ENCODE assay signal across 27 mouse cellular contexts in the genomic region with DNA sequence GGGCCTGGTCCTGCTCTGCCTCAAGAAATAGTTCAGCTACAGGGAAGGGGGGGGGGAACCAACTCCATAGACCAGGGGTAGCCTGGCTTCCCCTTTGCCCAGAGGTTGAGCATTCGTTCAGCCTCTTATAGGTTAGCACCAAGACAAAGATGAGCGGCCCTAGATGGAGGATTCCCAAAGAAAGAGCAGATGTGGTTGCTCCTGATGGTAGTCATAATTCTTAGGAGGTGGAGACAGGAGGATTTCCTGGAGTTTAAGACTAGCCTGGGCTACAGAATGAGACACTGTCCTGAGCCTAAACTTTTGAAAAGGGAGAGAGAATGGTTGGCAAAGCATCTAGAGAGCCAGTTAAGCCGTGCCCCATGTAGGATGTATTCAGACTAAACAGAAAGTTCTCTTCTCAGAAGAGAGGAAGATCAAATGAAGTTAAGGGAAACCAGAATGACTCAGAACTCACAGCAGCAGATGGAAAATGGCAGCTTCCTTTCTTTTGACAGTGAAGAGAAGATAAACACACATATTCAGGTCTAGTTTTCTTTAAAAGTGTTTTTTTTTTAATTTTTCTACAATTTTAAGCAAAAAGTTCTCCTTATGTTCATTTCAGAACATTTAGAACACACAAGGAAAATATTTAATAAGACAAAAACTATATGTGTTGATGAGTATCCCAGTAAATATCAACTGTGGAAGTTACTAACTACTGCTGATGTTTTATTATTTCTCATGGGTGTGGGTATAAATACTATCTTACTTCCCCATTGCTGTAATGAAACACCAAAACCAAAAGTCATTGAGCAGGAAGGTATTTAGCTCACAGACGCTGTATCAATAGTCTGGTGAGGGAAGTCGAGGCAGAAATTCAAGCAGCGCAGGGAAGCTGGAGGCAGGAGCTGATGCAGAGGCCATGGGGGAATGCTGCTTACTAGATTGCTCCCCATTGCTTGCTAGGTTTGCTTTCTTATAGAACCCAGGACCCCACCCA. TPM values are rescaled to one million over a fixed set of nuclear protein-coding genes. Genes with fewer than 3 reads are reported as not detected.
DNase-seq lines count a peak whose midpoint lies in the region; ATAC-seq lines count a peak whose summit lies in the region.
"Had no signal": no experiment of that assay in that cellular context is flagged by ENCODE, and none has a peak within 500 bp of the region (broad histone marks: within the 10 kb centered on the region; RNA-seq: fewer than 3 reads in every experiment).

No protein-coding gene starts in this region.

- 92% methylated on average over 6 of the region's 6 CpGs for WGBS in kidney, embryonic 14.5 days

- H3K27me3 ChIP-seq in kidney, embryonic 14.5 days (ENCODE audit: control insufficient read depth, insufficient read depth, low read length): no peaks in the 10 kb centered on the region
- H3K27me3 ChIP-seq: embryonic facial prominence, embryonic 12.5 days; forebrain, embryonic 13.5 days; heart, embryonic 13.5 days; limb, embryonic 15.5 days; liver, embryonic 15.5 days; neural tube, embryonic 12.5 days; Patski; stomach, embryonic 15.5 days had no signal

- no peaks in the 10 kb centered on the region for H3K4me1 ChIP-seq in kidney, embryonic 14.5 days (ENCODE audit: control insufficient read depth, insufficient read depth, low read length)
- H3K4me1 ChIP-seq: embryonic facial prominence, embryonic 12.5 days; forebrain, embryonic 13.5 days; heart, embryonic 13.5 days; limb, embryonic 15.5 days; liver, embryonic 15.5 days; neural tube, embryonic 12.5 days; stomach, embryonic 15.5 days had no signal

- DNase-seq in A20 (ENCODE audit: low read depth, low spot score): peak; percentile 64
- DNase-seq in induced T-regulatory cell, adult 2 months (ENCODE audit: low read depth): peak; percentile 87
- DNase-seq in naive thymus-derived CD4-positive, alpha-beta T cell, adult 2 months (ENCODE audit: low read depth): peak; percentile 79
- DNase-seq in right cerebral cortex, postnatal 36 days (ENCODE audit: low spot score in 2 of 2): no peak
- DNase-seq in embryo, embryonic 10.5 days (ENCODE audit: low spot score): no peak
- DNase-seq: cerebellum, adult 9-11 months; gastrocnemius, postnatal 10 days; heart, adult 18-20 months; heart, postnatal 4 days; kidney, adult 2 months; kidney, postnatal 14 days; layer of hippocampus, postnatal 36 days; thymus, adult 18-20 months had no signal

- no peak overlapping the region for H3K27ac ChIP-seq in kidney, embryonic 14.5 days (ENCODE audit: low read depth, low read length)
- H3K27ac ChIP-seq: embryonic facial prominence, embryonic 12.5 days; forebrain, embryonic 13.5 days; heart, embryonic 13.5 days; hindbrain, postnatal 0 days; layer of hippocampus, adult 2 months; limb, embryonic 15.5 days; liver, embryonic 15.5 days; neural tube, embryonic 12.5 days; stomach, embryonic 15.5 days had no signal

- H3K36me3 ChIP-seq in kidney, embryonic 14.5 days (ENCODE audit: control insufficient read depth, insufficient read depth, low read length): no peaks in the 10 kb centered on the region
- H3K36me3 ChIP-seq: embryonic facial prominence, embryonic 12.5 days; heart, embryonic 13.5 days; limb, embryonic 15.5 days; liver, embryonic 15.5 days; neural tube, embryonic 12.5 days; stomach, embryonic 15.5 days had no signal

- H3K9ac ChIP-seq in kidney, embryonic 14.5 days (ENCODE audit: low read depth, low read length): no peak overlapping the region
- H3K9ac ChIP-seq: embryonic facial prominence, embryonic 12.5 days; forebrain, embryonic 13.5 days; heart, embryonic 13.5 days; limb, embryonic 15.5 days; liver, embryonic 15.5 days; neural tube, embryonic 12.5 days; stomach, embryonic 15.5 days had no signal

- no peak overlapping the region for H3K4me2 ChIP-seq in kidney, embryonic 14.5 days (replicated peaks; ENCODE audit: low read depth, low read length)
- H3K4me2 ChIP-seq: embryonic facial prominence, embryonic 12.5 days; forebrain, embryonic 13.5 days; heart, embryonic 13.5 days; liver, embryonic 15.5 days; neural tube, embryonic 12.5 days; stomach, embryonic 15.5 days had no signal

- peak; percentile 85 for ATAC-seq in CD4-positive, CD25-positive, alpha-beta regulatory T cell, adult 4 months
- ATAC-seq in kidney, embryonic 14.5 days (ENCODE audit: low FRiP score, low TSS enrichment): no peak
- ATAC-seq: forebrain, embryonic 13.5 days; hindbrain, postnatal 0 days; midbrain, embryonic 16.5 days; Patski had no signal

- no peak overlapping the region for H3K4me3 ChIP-seq in kidney, embryonic 14.5 days (ENCODE audit: low read length)
- H3K4me3 ChIP-seq: embryonic facial prominence, embryonic 12.5 days; erythroblast, embryonic 14.5 days; forebrain, embryonic 13.5 days; heart, embryonic 13.5 days; layer of hippocampus, adult 2 months; limb, embryonic 15.5 days; liver, embryonic 15.5 days; neural tube, embryonic 12.5 days; stomach, embryonic 15.5 days had no signal

- peaks cover 3% of the 10 kb centered on the region; the same call in 1 of the 2 replicates for H3K9me3 ChIP-seq in kidney, embryonic 14.5 days (ENCODE audit: control insufficient read depth, low read length)
- H3K9me3 ChIP-seq: embryonic facial prominence, embryonic 12.5 days; limb, embryonic 15.5 days; liver, embryonic 15.5 days; neural tube, embryonic 12.5 days; stomach, embryonic 15.5 days had no signal

RNA-seq across cellular contexts. Expression of gene Tlr1, which starts 14.5 kb away (rescaled TPM):
- 10 to 100 TPM; 74.7 to 91.5 TPM for polyA plus RNA-seq in CD4-positive, CD25-positive, alpha-beta regulatory T cell, adult 4 months (2017; shearing (Covaris generic))
- polyA plus RNA-seq in kidney, embryonic 14.5 days (2014; fragmentation: Nextera tagmentation; extraction: Ambion mirVana): 0.70 and 0.89 TPM in 2 replicates
- polyA plus RNA-seq: erythroblast, embryonic 14.5 days had no signal

RNA-seq across cellular contexts. Expression of gene Tlr6, which starts 41.0 kb away (rescaled TPM):
- polyA plus RNA-seq in CD4-positive, CD25-positive, alpha-beta regulatory T cell, adult 4 months (2017; shearing (Covaris generic)): 1 to 10 TPM; 5.6 to 8.7 TPM
- 0.49 and 0.86 TPM in 2 replicates for polyA plus RNA-seq in kidney, embryonic 14.5 days (2014; fragmentation: Nextera tagmentation; extraction: Ambion mirVana)
- polyA plus RNA-seq: erythroblast, embryonic 14.5 days had no signal

RNA-seq across cellular contexts. Expression of gene Fam114a1, which starts 51.0 kb away (rescaled TPM):
- polyA plus RNA-seq in CD4-positive, CD25-positive, alpha-beta regulatory T cell, adult 4 months (2017; shearing (Covaris generic)): 1 to 10 TPM; 2.3 to 4.9 TPM
- 19.5 and 30.2 TPM in 2 replicates for polyA plus RNA-seq in kidney, embryonic 14.5 days (2014; fragmentation: Nextera tagmentation; extraction: Ambion mirVana)
- polyA plus RNA-seq: erythroblast, embryonic 14.5 days had no signal

Comparison
In these comparisons a context has a peak if more than half of its experiments do, and no peak if none do; other contexts are left out.
1. DNase-seq: peak in A20 (single experiment), induced T-regulatory cell, adult 2 months (single experiment) and naive thymus-derived CD4-positive, alpha-beta T cell, adult 2 months (single experiment); none in right cerebral cortex, postnatal 36 days (0 of 2) and embryo, embryonic 10.5 days (single experiment).
2. RNA of gene Tlr1, which starts 14.5 kb away (polyA plus RNA-seq): 74.7 to 91.5 TPM in CD4-positive, CD25-positive, alpha-beta regulatory T cell, adult 4 months; 0.70 to 0.89 TPM in kidney, embryonic 14.5 days; every median in the first group is over 10 times any median in the second.